Mouse (Mus musculus) cortical plate, adult 2 months (tissue): ENCODE measurements around the gene Gm9918. TPM values are rescaled to one million over a fixed set of nuclear protein-coding genes. Genes with fewer than 3 reads are reported as not detected.
A peak's percentile ranks its signal among the peaks of the same experiment; 100 is the strongest.

Experiments used
- H3K27ac ChIP-seq: fragments of 200-500 bp; 2 replicates; pipeline ENCODE4 v1.5.1; 2012; ENCODE audit warnings: low read length, control low read depth, inconsistent platforms; ENCODE audit not compliant: insufficient read depth
- H3K4me1 ChIP-seq: fragments of 200-500 bp; 2 replicates; pipeline ENCODE4 v1.6.1; 2011; ENCODE audit warnings: low read length; ENCODE audit not compliant: control insufficient read depth, insufficient read depth
- H3K4me3 ChIP-seq: fragments of 200-500 bp; 2 replicates; pipeline ENCODE4 v1.5.1; 2011; ENCODE audit warnings: mild to moderate bottlenecking, low read length, control low read depth; ENCODE audit not compliant: insufficient read depth
- CTCF ChIP-seq: fragments of 200-500 bp; IDR thresholded peaks from 2 replicates; pipeline ENCODE4 v1.5.1; 2011; ENCODE audit warnings: mild to moderate bottlenecking, control low read depth, low read length; ENCODE audit not compliant: insufficient read depth; ENCODE audit errors: extremely low read depth
- POLR2A ChIP-seq: fragments of 200-500 bp; IDR thresholded peaks from 2 replicates; pipeline ENCODE4 v1.6.1; 2011; ENCODE audit warnings: mild to moderate bottlenecking, low read length, control low read depth; ENCODE audit not compliant: insufficient read depth; ENCODE audit errors: extremely low read depth
- polyA plus RNA-seq: library from polyadenylated mRNA; depleted of rRNA; stranded (reverse); fragments of >200 nt; gene quantifications from 2 replicates; pipeline ENCODE4 v1.2.3, GENCODE M21; 2012

The Gm9918 gene
- polyA plus RNA-seq, 1 experiment: 0.04 TPM

DNA sequence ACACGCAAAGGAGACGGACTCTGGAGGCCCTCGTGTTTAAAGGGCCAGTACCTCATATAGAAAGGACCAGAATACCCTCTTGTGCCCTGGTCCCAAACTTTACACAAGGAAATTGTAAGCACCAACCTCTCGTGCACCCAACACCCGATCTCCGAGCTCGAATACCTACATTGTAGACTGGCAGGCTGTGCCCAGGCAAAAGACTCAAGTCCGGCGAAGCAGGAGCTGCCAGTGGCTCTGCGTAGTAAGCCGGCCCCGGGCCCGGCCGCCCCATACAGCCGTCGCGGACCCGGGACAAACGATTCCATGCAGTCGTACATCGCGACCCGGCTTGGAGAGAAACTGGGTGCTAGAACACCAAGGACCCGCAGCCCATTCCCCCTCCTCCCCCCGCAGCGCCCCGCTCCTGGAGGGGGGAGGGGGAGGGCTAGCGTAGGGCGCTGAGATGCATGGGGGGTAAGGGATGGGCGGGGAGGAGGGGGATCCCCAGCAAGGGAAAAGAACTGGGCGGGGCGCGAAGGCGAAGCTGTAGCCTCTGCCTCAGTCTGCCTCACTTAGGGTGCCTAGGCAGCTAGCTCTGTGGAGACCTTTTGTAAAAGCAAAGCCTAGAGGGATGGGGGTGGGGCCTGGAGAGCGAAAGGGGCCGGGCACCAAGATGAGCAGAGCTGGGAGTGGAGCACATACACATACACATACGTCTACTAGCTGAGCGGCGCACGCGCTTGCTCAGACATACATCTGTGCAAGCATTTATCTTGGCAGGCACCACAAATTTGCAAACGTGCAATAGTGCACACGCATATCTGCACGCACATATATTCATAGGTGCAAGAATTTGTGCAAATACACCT, 24.2 kb upstream of the Gm9918 start:
- peak overlapping the region; percentile 53 for H3K27ac ChIP-seq
- no peaks in the 10 kb centered on the region for H3K4me1 ChIP-seq
- peak overlapping the region; percentile 49 for H3K4me3 ChIP-seq
- peak; percentile 66; the same call in 1 of the 2 replicates for TF ChIP-seq POLR2A
- TF ChIP-seq CTCF: no peak

DNA sequence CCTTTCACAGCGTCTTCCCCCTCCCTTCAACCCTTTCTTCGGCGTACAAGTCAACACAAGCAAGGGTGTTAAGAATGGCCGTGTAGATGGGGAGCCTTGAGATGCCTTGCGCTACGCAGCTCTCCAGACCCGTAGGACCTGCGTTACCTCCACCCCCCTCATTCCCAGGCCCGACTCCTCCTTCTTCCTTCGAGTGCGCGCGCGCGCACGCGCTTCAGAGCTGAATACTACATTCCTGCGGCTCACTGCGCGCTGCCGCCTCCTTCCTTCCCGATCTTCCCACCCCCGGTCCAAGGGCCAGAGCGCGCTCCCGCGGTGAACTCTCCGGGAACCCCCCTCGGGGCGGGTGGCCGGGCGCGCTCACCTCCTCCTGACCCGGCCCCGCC, 23.5 kb upstream of the Gm9918 start:
- H3K27ac ChIP-seq: peak overlapping the region; percentile 53
- H3K4me3 ChIP-seq: peak overlapping the region; percentile 49
- TF ChIP-seq CTCF: no peak
- peak; percentile 89 for TF ChIP-seq POLR2A
- no peaks in the 10 kb centered on the region for H3K4me1 ChIP-seq

DNA sequence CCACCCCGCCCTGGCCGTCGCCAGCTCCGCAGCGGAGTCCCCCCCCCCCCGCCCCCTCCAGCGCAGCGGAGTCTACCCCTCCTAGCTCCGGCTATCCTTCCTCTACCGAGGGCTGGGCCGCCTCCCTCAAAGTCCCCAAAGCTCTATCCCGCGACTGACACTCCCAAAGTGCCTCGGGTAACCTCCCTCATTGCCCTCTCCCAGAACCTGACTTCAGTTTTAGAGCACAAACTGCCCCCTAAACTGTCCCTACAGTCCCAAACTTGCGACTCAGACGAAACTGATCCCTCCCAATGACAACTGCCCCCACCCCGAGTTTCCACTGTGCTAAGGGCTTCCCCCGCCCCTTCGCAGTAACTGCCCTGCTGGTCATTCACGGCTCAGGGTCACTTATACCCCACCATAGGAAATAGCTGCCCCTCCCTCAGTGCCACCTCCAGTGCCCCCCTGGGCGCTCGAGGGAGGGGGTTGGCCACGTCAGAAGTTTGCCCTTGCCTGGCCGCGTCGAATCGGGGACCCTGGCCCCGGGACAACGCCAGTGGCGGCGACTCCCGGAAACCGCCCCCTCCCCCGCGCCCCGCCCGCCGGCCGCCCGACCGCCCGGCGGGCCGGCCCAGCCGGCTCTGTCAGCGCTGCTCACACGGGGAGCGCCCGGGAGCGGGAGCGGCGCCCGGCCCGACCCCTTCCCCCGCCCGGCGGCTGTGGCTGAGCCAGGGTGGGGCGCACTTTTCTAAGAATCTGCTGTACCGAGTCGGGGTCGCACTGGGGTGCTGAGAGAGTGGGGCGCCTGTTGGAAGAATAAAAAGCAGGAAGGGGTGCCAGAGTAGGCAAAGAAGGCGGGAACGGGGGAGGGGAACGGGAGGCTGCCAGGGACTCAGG, 22.9 kb upstream of the Gm9918 start:
- TF ChIP-seq POLR2A (no peak), CTCF (no peak)
- Histone ChIP-seq H3K4me3 (peak overlapping the region; percentile 49), H3K27ac (peak overlapping the region; percentile 89), H3K4me1 (no peaks in the 10 kb centered on the region)

DNA sequence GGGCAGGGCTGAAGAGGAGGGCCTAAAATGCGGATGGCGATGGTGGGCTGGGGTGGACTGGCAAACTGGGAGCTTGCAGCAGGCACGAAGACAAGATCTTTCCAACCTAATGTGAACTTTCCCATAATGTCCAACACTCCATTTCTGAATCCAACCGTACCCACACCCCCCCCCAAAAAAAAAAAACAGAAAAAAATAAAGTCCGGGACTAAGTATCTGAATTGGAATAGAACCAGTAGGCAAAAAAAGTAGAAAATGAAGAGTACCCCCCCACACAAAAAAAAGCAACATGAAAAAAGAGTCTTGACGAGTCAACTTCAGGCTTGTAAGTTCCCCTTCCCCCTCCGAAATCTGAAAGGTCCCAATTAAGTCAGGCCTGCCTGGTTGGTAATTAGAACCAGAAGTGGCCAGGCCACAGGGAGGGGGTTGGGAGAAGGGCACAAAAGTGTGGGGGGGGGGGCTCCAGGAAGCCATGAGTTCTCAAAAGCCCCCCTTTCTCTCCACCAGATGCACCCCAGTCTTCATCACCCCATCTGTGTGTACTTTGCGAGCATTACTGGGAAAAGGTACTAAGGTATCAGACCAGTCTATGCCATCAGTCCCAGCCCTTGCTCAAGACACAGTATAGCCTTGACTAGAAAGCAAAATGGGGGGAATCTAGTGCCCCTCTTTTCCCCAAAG, 22.1 kb upstream of the Gm9918 start:
- peak overlapping the region; percentile 49; the same call in 1 of the 2 replicates for H3K4me3 ChIP-seq
- H3K27ac ChIP-seq: peak overlapping the region; percentile 29; the same call in 1 of the 2 replicates
- no peak for TF ChIP-seq POLR2A
- TF ChIP-seq CTCF: no peak
- no peaks in the 10 kb centered on the region for H3K4me1 ChIP-seq

DNA sequence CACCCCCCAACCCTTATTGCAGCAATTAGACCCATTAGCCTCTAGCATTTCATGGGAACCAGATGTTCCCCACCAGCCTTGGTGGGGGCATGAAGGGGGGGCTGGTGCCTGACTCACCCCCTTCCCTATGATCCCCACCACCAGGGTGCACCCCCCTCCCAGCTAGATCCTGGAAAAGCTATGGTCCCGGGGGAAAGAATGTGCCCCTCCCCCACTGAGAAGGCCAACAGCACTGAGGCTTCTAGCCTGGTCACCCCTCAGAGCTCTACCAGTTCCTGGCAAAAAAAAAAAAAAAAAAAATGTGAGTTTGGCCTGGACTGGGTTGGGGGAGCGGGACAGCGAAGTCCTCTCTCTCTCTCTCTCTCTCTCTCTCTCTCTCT, 21.6 kb upstream of the Gm9918 start:
- H3K27ac ChIP-seq: no peak overlapping the region

DNA sequence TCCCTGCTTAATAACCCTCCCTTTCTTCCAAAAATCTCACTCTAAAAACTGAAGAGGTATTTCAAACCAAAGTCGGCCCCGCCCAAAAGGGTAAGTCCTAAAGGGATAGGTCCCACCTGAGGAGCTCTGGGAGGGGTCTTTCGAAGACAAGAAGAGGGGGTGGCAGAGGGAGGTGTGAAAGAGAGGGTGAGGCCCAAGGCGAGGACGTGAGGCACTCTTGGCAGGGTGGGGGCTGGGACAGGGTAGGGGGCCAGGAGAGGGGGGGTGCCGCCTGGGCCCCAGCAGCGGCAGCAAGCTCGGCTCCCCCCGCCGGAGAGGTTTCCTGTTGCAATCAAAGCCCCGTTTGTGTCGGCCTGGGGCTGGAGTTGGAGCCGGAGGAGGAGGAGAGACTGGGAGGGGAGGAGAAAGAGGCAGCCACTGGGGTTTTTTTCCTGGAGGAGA, 21.1 kb upstream of the Gm9918 start:
- Histone ChIP-seq H3K27ac (no peak overlapping the region), H3K4me3 (no peak overlapping the region), H3K4me1 (no peaks in the 10 kb centered on the region)
- TF ChIP-seq CTCF (no peak), POLR2A (no peak)

More for the DNA sequence above, 21.6 kb upstream of the Gm9918 start:
- TF ChIP-seq POLR2A (no peak), CTCF (no peak)
- H3K4me1 ChIP-seq: no peaks in the 10 kb centered on the region
- no peak overlapping the region for H3K4me3 ChIP-seq

DNA sequence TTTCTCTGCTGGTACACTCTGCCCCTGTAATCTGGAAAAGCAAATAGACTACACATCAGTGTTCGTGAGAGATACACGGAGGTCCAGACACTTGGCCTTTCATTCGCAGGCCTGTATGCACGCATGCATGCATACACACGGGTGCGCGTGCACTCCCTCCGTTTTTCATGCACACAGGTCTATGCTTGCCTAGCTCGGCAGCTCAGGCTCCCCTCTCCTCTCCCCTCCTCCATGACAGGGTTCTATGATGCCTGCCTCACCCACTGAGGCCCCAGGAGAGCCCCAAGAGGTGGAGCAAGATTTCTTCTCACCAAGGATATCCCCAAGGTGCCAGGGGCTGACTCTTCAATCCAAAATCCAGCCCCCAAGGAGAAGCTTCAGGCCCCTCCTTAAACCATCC, 20.4 kb upstream of the Gm9918 start:
- H3K4me3 ChIP-seq: no peak overlapping the region
- peak overlapping the region; percentile 22; the same call in 1 of the 2 replicates for H3K27ac ChIP-seq
- H3K4me1 ChIP-seq: no peaks in the 10 kb centered on the region
- TF ChIP-seq POLR2A (no peak), CTCF (no peak)

DNA sequence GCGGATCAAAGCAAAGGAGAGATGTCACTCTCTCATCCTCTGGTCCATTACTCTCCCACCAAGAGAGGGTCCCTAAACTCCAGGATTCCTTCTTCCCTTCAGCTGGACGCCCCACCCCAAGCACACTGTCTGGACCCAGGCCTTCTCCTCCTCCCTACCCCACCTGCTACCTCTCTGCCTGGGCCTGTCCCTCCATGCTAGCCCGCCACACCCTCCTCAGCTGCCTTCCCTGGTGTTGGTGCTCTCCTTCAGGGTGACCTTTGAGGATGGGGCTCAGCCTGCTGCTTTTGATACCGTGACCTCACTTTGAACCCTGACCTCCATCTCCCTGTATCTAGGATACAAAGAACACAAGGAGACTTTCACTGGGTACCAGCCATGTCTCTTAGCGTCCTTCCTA, 19.8 kb upstream of the Gm9918 start:
- H3K27ac ChIP-seq: no peak overlapping the region
- H3K4me3 ChIP-seq: no peak overlapping the region
- no peaks in the 10 kb centered on the region for H3K4me1 ChIP-seq
- no peak for TF ChIP-seq POLR2A
- TF ChIP-seq CTCF: no peak
